Mouse (Mus musculus) cerebellum, postnatal 4 days (tissue): ENCODE measurements around the gene Cxcl12.

Experiments
- DNase-seq, 2 experiments: peaks; one replicate each; pipeline ENCODE4 v3.0.0; 2022; ENCODE audit warnings: low spot score in 2 of 2, mixed read lengths in 1 of 2

Gene Cxcl12

GRCm38 (mm10) chr6:117220831-117221345 is 52.6 kb downstream of the Cxcl12 start:
- no peak for DNase-seq
